Mouse (Mus musculus) stomach, embryonic 16.5 days (tissue): ENCODE data around the gene Vegfb. TPM values are rescaled to one million over a fixed set of nuclear protein-coding genes. Genes with fewer than 3 reads are reported as not detected.

Experiments
- ATAC-seq: fragments of 200-750 bp; cut with Nextera tagmentation; 2 replicates; pipeline ENCODE4 v1.8.0; 2017; ENCODE audit warnings: moderate number of reproducible peaks, moderate TSS enrichment; ENCODE audit not compliant: insufficient read depth, low FRiP score
- H3K27ac ChIP-seq: fragments of 300-500 bp; sonication (generic); 2 replicates; pipeline ENCODE4 v1.5.1; 2014; ENCODE audit warnings: low read length
- H3K27me3 ChIP-seq: fragments of 300-500 bp; sonication (generic); 2 replicates; pipeline ENCODE4 v1.6.1; 2014; ENCODE audit warnings: low read length, control low read depth, mixed read lengths; ENCODE audit not compliant: control insufficient read depth, insufficient read depth
- H3K36me3 ChIP-seq: fragments of 300-500 bp; sonication (generic); 2 replicates; pipeline ENCODE4 v1.6.1; 2014; ENCODE audit warnings: low read length; ENCODE audit not compliant: control insufficient read depth, insufficient read depth
- H3K4me1 ChIP-seq: fragments of 300-500 bp; sonication (generic); 2 replicates; pipeline ENCODE4 v1.6.1; 2014; ENCODE audit warnings: low read length, control low read depth, mixed read lengths; ENCODE audit not compliant: control insufficient read depth, insufficient read depth
- H3K4me2 ChIP-seq: fragments of 300-500 bp; sonication (generic); 2 replicates; pipeline ENCODE4 v1.6.1; 2014; ENCODE audit warnings: low read depth, low read length, mixed read lengths
- H3K4me3 ChIP-seq: fragments of 300-500 bp; sonication (generic); replicated peaks from 2 replicates; pipeline ENCODE4 v1.5.1; 2014; ENCODE audit warnings: mild to moderate bottlenecking, low read length
- H3K9ac ChIP-seq: fragments of 300-500 bp; sonication (generic); 2 replicates; pipeline ENCODE4 v1.6.1; 2014; ENCODE audit warnings: low read length
- H3K9me3 ChIP-seq: fragments of 300-500 bp; sonication (generic); replicated peaks from 2 replicates; pipeline ENCODE4 v1.6.1; 2016; ENCODE audit warnings: low read length, control low read depth; ENCODE audit not compliant: control insufficient read depth
- WGBS: fragments of 180-500 bp; shearing (Covaris S2); extraction: QIAGEN DNeasy Blood & Tissue Kit; methylation state at CpG from one replicate; pipeline ENCODE4 v1.1.7; 2014; 5-methylcytosine and 5-hydroxymethylcytosine counted together
- polyA plus RNA-seq: library from polyadenylated mRNA; unstranded; fragments of >200 nt; fragmentation: Nextera tagmentation; extraction: Ambion mirVana; gene quantifications from 2 replicates; pipeline ENCODE4 v1.2.1, GENCODE M21; 2015

Vegfb gene
- polyA plus RNA-seq, 1 experiment from 2014 or later, result 19.7 TPM

DNA sequence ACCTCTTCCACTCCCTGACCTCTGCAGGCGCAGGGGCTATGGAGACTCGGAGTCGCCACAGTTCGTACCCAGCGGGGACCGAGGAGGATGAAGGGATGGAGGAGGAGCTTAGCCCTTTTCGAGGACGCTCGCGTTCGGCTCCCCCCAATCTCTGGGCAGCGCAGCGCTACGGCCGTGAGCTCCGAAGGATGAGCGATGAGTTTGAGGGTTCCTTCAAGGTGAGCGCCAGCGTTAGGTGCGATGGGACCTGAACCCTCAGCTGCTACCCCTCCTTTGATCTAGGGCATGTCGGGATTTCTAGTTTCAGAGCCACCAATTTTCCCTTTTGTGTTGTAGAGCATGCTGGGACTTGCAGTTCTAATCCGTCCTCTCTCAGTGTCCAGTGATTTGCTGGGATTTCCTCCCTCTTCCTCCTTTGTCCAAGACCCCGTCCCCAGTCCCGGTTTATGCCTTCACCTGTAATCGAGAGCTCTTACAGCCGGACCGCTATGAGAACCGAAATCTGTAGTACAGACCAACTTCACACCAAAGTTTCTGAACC is 36.8 kb downstream of the Vegfb start:
- peak; percentile 35; the same call in 1 of the 2 replicates for ATAC-seq

DNA sequence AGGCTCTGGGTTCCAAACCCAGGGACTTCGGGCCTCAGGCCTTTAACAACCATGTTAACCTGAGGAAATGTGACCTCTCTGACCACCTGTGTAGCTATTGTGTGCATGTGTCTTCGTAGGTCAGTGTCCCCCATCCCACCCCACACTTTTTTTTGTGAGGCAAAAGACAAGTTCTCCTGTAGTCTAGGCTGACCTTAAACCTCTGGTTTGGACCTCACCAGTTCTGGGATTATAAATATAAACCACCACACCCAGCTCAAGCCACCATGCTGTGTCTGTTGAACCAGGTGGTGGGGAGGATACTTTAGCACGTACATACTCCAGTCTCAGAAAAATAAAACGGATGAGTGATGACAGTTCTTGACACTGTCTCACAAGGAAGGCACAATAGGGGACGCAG is 37.5 kb downstream of the Vegfb start:
- 51% methylated on average over 5 of the region's 5 CpGs for WGBS
- peak overlapping the region; percentile 62 for H3K4me2 ChIP-seq

More for the DNA sequence above, 36.8 kb downstream of the Vegfb start:
- Histone ChIP-seq H3K36me3 (peaks cover 9% of the 10 kb centered on the region), H3K4me3 (peak overlapping the region; percentile 68), H3K27ac (peak overlapping the region; percentile 98), H3K27me3 (no peaks in the 10 kb centered on the region), H3K9ac (peak overlapping the region; percentile 82), H3K9me3 (no peaks in the 10 kb centered on the region), H3K4me2 (peak overlapping the region; percentile 62), H3K4me1 (peaks cover 27% of the 10 kb centered on the region)
- under 1% methylated on average over 28 of the region's 28 CpGs for WGBS

DNA sequence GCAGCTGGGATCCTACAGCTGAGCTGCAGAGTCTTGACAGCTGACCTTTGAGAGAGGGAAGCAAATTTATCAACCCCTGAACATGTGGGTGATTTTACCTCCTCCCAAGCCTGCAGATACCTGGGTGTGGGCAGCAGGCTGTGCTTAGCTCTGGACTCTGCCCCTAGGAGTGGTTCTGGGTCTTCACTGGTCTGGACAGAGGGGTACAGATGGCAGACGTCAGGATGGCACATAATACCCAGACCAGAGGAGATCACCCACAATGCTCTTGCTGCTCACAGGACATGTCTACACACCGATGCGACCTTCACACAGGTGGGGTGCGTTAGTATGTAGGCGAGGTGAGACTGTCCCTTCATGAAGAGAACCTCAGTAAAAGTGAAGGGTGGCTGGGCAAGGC is 37.9 kb downstream of the Vegfb start:
- no peaks in the 10 kb centered on the region for H3K9me3 ChIP-seq
- H3K27me3 ChIP-seq, result no peaks in the 10 kb centered on the region
- WGBS, result 85% methylated on average over 5 of the region's 5 CpGs
- H3K4me1 ChIP-seq, result peaks cover 27% of the 10 kb centered on the region
- peak overlapping the region; percentile 98 for H3K27ac ChIP-seq
- no peak for ATAC-seq
- peak overlapping the region; percentile 20; the same call in 1 of the 2 replicates for H3K9ac ChIP-seq
- H3K4me3 ChIP-seq, result no peak overlapping the region
- H3K4me2 ChIP-seq, result peak overlapping the region; percentile 62; the same call in 1 of the 2 replicates
- H3K36me3 ChIP-seq, result no peaks in the 10 kb centered on the region; the same call in 1 of the 2 replicates

More for the DNA sequence above, 37.5 kb downstream of the Vegfb start:
- no peak for ATAC-seq
- peak overlapping the region; percentile 68 for H3K4me3 ChIP-seq
- H3K27ac ChIP-seq, result peak overlapping the region; percentile 98
- peaks cover 27% of the 10 kb centered on the region for H3K4me1 ChIP-seq
- no peaks in the 10 kb centered on the region for H3K27me3 ChIP-seq
- H3K9me3 ChIP-seq, result no peaks in the 10 kb centered on the region
- H3K9ac ChIP-seq, result peak overlapping the region; percentile 82
- peaks cover 2% of the 10 kb centered on the region for H3K36me3 ChIP-seq

DNA sequence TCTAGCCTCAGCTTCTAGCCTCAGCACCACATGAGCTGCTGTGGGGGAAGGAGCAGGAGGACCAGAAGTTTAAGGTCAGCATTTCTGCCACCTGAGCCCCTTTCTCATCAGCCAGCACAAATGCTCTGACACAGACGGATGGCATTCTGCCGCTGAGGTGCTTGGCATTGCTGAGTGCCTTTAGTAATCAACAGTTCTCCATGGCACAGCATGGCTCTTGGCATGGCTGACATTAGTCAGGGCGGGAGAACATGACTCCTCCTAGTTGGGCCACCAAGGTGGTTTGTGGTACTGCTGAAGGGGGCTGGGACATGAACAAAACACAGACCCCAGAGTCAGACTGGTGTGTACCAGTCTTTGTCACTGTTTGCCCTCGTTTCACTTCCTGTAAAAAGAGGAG is 39.3 kb downstream of the Vegfb start:
- Histone ChIP-seq H3K27me3 (no peaks in the 10 kb centered on the region), H3K27ac (no peak overlapping the region), H3K9ac (no peak overlapping the region), H3K9me3 (no peaks in the 10 kb centered on the region), H3K4me1 (peaks cover 29% of the 10 kb centered on the region), H3K4me2 (no peak overlapping the region), H3K36me3 (no peaks in the 10 kb centered on the region), H3K4me3 (no peak overlapping the region)
- 74% methylated on average over 4 of the region's 4 CpGs for WGBS
- ATAC-seq, result no peak

DNA sequence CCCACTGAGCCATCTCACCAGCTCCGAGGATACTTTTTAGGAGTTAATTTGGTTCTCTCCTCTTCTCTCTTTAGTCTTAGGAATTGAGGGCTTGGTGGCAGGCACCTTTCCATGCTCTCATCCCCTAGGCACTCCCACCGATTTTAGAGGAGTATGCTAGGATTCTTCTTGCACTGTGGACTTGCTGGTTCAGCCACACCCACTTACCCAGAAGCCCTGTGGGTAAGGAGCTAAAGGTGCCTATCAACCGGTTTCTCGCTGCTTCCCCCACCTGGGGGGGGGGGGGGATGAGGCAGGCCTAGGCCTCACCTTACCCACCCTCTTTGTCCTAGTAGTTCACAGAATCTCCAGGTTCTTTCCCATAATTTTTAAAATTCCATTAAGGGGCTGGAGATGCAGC is 39.7 kb downstream of the Vegfb start:
- Histone ChIP-seq H3K4me1 (peaks cover 29% of the 10 kb centered on the region), H3K9me3 (no peaks in the 10 kb centered on the region), H3K4me2 (no peak overlapping the region), H3K27me3 (no peaks in the 10 kb centered on the region), H3K4me3 (no peak overlapping the region), H3K36me3 (no peaks in the 10 kb centered on the region), H3K27ac (no peak overlapping the region), H3K9ac (no peak overlapping the region)
- 45% methylated on average over 4 of the region's 4 CpGs for WGBS
- ATAC-seq, result no peak

DNA sequence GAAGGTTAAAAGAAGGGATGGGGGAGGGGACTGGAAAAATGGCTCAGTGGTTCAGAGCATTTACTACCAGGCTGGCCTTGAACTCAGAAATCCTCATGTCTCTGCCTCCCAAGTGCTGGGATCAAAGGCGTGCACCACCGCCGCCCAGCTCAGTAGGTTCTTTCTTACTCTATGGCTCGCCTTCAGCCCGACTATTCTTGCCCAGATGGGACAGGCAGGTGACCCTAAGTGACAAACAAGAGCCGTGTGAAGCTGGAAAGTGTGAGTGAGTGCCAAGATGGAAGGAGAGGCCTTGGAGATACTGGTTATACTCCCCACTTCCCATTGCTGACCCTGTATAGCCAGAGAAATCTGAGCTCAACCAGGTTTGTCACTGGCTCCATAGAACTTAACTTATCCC is 43.7 kb downstream of the Vegfb start:
- WGBS, result 93% methylated on average over 6 of the region's 6 CpGs
- Histone ChIP-seq H3K4me2 (no peak overlapping the region), H3K4me3 (no peak overlapping the region), H3K9ac (no peak overlapping the region), H3K4me1 (peaks cover 21% of the 10 kb centered on the region), H3K9me3 (no peaks in the 10 kb centered on the region), H3K36me3 (no peaks in the 10 kb centered on the region), H3K27me3 (no peaks in the 10 kb centered on the region), H3K27ac (no peak overlapping the region)
- ATAC-seq, result no peak

DNA sequence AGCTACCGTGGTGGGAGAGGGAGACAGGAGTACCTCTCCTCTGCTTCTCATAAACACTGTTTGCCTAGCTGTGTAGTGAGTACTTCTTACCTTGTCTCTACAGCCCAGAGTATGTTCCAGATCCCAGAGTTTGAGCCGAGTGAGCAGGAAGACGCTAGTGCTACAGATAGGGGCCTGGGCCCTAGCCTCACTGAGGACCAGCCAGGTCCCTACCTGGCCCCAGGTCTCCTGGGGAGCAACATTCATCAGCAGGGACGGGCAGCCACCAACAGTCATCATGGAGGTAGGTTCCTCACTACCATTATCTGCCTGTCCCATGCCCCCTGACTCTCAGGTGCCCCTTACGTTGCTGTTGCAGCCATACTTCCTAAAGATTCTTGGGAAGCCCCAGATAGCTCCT is 44.7 kb downstream of the Vegfb start:
- no peaks in the 10 kb centered on the region for H3K9me3 ChIP-seq
- H3K27ac ChIP-seq, result peak overlapping the region; percentile 63
- peak overlapping the region; percentile 98 for H3K4me2 ChIP-seq
- no peaks in the 10 kb centered on the region for H3K27me3 ChIP-seq
- no peak; the same call in 1 of the 2 replicates for ATAC-seq
- peak overlapping the region; percentile 76 for H3K4me3 ChIP-seq
- H3K9ac ChIP-seq, result peak overlapping the region; percentile 93
- H3K36me3 ChIP-seq, result no peaks in the 10 kb centered on the region
- WGBS, result 28% methylated on average over 5 of the region's 5 CpGs
- H3K4me1 ChIP-seq, result peaks cover 21% of the 10 kb centered on the region

DNA sequence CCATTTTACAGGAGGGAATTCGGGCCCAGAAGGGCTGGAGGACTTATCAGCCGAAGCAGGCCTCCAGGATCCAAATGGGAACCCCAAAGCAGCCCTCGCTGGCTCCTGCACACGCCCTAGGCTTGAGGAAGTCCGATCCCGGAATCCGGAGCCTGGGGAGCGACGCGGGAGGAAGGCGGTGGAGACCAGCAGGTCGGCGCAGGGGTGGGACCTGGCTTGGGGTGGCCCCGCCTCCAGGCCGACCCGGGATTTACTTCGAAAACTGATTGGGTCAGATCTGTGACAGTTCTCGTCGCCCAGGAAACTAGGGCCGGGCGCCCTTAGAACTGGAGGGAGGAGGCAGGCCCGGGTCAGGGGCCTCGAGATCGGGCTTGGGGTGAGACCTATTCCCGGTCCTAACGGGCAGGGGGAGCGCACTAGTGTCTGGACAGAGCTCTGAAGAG is 45.2 kb downstream of the Vegfb start, which contains the start of gene Gpr137:
Gpr137 (minus strand) TSS at position 232 of the 443 bp plus-strand sequence.
- ATAC-seq, result peak; percentile 92
- WGBS, result 0% methylated on average over 27 of the region's 27 CpGs

DNA sequence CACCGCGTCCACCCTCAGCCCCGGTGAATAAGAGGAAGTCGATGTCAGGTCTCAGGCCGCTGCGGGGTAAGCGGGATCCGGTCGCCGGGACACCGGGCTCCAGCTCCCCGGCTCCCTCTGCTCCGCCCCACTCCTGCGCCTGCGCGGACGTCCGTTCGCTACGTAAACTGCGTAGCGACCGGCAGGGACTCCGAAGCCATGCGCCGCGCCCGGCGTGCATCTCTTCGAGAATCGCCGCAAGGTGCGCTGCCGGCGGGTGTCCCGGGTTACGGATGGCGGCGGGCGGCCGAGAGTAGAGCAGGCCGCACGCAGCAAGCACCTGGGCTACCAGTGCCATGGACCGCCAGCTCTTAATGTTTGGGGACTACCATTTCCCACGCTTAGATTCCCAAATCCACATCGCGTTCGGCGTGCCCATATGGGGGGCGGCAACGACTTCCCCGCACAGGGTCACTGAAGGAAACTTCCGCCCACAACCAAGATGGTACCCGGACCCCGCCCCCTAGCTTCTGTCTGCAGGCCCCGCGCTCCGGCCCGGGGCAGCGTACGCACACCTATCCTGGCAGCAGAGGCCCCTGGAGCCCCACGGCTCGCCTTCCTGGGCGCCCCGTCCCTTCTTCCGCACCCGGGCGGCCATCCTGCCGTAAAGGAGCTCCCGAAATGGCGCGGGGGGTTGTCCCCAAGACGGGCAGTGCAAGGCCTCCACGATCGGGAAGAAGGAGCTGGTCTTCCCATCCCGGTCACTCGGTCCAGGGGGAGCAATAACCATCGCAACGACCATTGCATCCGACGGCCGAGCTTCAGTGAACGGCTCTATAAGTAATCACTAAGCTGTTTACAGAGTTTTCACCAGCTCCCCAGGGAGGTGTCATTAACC is 45.8 kb downstream of the Vegfb start, which contains the start of gene Bad:
Bad (plus strand) TSS at position 490 of the 877 bp plus-strand sequence.
- H3K9me3 ChIP-seq, result no peaks in the 10 kb centered on the region
- H3K4me3 ChIP-seq, result peak within 1 kb of the TSS; percentile 76
- peaks cover 21% of the 10 kb centered on the region for H3K4me1 ChIP-seq
- H3K27ac ChIP-seq, result peak within 1 kb of the TSS; percentile 97
- H3K4me2 ChIP-seq, result peak within 1 kb of the TSS; percentile 98
- peak; percentile 81 for ATAC-seq
- H3K27me3 ChIP-seq, result no peaks in the 10 kb centered on the region
- H3K36me3 ChIP-seq, result no peaks in the 10 kb centered on the region
- H3K9ac ChIP-seq, result peak within 1 kb of the TSS; percentile 93
- under 1% methylated on average over 83 of the region's 83 CpGs for WGBS

More for the DNA sequence above, 45.2 kb downstream of the Vegfb start, which contains the start of gene Gpr137:
- Histone ChIP-seq H3K4me2 (peak within 1 kb of the TSS; percentile 98), H3K27me3 (no peaks in the 10 kb centered on the region), H3K36me3 (no peaks in the 10 kb centered on the region), H3K9me3 (no peaks in the 10 kb centered on the region), H3K4me3 (peak within 1 kb of the TSS; percentile 76), H3K27ac (peak within 1 kb of the TSS; percentile 97), H3K4me1 (peaks cover 21% of the 10 kb centered on the region), H3K9ac (peak within 1 kb of the TSS; percentile 93)
